Mouse (Mus musculus): ENCODE results near the gene Rtbdn.

Rtbdn gene

DNA sequence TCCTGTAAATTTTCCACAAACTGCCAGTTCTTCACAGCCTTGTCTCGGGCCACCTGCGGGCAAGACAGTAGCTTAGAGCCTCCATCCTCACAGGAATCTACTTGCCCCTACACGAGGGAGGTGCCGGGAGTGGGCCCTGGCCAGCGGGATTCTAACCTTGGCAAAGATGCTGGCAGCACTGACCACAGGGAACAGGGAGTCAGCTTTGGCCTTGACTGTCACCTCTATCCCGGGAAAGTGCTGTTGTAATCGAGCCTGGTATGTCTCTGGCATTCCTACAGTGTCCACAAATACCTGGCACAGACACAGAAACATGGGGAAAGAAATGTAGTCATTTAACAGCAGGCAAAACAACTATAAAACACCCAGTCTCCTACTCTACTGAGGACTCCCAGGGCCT is 13.0 kb downstream of the Rtbdn start:
- DNase-seq (ENCODE audit: low read depth, low spot score): no peak

GRCm38 (mm10) chr8:84963952-84964351 is 17.2 kb downstream of the Rtbdn start:
- no peak for DNase-seq (ENCODE audit: low read depth, low spot score)

GRCm38 (mm10) chr8:84965731-84966291 is 19.0 kb downstream of the Rtbdn start:
- DNase-seq (ENCODE audit: low read depth, low spot score): peak; percentile 97

GRCm38 (mm10) chr8:84966603-84967002 is 19.8 kb downstream of the Rtbdn start:
- DNase-seq (ENCODE audit: low read depth, low spot score): no peak

DNA sequence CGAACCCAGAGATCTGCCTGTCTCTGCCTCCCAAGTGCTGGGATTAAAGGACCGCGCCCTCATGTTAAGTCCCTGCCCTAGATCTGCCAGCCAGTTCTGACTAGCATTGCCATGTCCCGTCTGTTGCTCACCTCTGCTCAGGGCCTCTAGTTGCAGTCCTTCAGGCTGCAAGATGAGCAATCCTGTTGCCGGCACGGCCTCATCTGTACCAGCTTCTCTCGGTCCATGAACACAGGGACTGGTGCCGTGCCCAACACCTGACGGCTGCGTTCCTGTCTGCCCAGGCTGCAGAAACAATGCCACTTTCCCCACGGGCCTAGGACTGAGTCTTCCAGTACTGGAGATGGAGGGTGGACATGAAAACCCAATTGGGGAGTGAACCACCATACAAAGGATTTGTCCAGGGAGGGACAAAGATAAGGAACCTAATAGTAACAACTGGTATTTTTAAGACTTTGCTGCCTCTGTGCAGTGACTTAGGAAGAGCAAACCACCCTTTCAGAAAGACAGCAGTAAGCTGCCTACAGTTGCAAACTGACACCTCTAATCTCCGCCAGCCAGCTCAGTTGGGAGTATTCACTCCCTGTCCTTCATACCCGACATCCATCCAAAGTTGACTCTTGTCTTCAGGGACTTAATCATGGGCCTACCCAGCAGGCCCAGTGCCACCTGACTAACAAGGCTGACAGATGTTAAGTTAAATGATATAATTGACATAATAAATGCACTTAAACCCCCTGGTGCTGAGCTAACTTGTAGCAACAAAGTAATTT is 20.9 kb downstream of the Rtbdn start:
- no peak for DNase-seq (ENCODE audit: low read depth, low spot score)

DNA sequence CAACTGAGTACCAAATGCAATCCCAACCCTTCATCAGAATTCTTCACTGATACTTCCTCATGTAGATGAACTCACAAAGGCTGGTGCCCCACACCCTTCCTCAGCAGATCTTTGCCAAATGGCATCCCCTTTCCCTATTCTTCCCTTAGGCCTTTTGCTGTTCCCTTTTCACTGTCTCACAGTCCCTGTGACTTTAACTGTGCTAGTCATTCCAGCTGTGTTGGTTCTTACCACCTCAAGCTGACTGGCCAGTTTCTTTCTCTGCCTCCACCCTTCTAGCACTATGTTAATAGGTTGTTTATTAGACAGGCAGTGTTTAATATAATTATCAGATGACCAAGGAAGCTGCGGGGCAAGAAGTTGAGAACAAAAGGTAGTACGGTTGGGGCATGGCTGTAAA is 21.9 kb downstream of the Rtbdn start:
- DNase-seq (ENCODE audit: low read depth, low spot score): no peak

DNA sequence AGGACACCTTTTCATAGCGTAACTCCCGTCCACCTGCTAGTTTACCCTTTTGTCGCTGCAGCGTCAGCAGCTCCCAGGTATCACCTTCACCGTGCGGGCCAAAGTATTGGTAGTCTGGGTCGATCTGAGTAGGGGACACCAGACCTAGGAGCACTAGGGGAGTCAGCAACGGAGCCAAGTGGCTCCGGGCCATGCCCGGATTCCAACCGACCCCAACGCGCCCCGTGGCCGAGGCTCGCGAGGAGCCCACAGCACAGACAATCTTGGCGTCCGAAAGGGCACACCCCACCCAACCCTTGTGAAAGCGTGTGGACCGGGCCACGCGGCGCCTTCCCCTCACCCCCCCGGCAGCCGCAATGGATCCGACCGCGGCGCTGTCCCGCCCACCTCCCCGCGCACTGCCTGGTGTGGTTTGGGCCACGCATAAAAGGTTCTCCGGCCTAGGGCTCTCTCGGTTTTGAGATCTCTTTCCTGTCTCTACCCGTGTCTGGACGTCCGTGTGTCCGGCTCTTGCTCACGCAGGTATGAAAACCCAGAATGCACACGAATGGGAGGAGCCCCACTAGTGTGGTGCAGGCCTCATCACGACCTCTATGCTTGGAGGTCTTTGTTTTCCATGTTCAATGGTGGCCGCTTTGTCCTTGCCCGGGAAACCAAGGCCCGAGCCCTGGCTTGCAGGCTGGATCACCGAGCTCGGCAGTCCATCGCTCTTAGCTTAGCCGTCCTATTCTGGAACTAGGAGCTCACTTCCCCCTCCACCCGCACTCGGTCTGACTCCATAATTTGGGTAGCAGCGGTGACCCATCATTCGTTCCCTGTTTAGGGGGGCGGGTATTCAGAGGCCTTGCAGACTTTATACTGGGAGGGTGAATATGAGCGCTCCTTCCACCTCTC is 22.7 kb downstream of the Rtbdn start, which contains the start of the genes Gm49661, Prdx2 and Rnaseh2a:
Gene Gm49661 (minus strand): TSS at position 193 of the 894 bp plus-strand sequence.
Gene Prdx2 (plus strand): TSS at position 347 of the 894 bp plus-strand sequence.
Gene Rnaseh2a (minus strand): TSS at position 527 of the 894 bp plus-strand sequence.
- no peak for DNase-seq (ENCODE audit: low read depth, low spot score)

DNA sequence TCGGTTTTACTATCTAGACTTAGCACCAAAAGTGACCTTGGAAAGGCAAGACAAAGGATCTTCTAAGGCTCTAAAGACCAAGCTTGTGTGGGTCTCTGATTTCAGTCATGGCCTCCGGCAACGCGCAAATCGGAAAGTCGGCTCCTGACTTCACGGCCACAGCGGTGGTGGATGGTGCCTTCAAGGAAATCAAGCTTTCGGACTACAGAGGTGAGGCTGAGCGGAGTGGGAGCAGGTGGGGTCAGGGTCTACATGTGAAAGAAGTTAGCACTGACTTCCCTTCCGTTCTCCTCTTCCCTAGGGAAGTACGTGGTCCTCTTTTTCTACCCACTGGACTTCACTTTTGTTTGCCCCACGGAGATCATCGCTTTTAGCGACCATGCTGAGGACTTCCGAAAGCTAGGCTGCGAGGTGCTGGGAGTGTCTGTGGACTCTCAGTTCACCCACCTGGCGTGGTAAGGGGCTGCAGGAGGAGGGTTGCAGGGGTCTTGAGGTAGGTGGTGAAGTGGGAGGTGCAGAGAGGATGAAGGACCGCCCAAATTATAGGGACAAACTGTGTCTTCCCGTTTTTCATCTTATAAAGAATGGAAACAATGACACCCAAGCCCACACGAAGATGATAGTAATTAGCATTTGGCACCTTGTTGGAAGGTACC is 23.5 kb downstream of the Rtbdn start:
- DNase-seq (ENCODE audit: low read depth, low spot score): no peak

DNA sequence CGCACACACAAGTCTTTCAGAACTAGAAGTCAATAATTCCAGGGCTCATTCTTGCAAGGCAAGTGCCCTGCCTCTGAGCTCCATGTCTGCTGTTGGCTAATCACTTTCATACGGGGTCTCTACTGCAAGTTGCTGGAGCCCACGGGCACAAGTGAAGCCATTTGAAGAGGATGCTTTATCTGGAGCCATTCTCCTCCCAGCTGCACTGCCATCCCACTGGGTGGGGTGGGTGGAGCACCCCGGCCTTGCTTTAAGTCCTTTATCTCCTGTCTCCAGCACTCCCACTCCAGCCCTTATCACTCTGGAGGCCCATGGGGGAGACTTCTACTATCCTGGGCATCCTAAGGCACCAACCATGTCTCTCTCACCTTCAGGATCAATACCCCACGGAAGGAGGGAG is 24.1 kb downstream of the Rtbdn start:
- DNase-seq (ENCODE audit: low read depth, low spot score): no peak

DNA sequence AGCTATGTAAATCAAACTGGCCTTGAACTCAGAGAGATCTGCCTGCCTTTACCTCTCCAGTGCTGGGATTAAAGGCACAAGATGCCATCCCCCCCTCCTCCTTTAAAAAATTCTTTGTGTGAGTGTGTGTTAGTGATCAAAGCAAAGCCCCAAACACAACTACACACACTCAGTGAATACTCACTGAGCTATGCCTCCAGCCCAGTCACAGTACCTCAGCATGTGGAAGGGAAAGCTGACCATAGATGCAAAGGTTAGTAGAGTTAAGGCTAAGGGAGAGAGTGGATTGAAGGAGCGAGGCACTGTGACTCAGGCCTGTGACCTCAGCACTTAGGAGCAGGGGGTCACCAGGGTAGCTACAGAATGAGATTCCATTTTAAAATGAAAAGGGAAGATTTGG is 26.3 kb downstream of the Rtbdn start:
- no peak for DNase-seq (ENCODE audit: low read depth, low spot score)

GRCm38 (mm10) chr8:84973803-84974542 is 27.2 kb downstream of the Rtbdn start:
- DNase-seq (ENCODE audit: low read depth, low spot score): no peak

GRCm38 (mm10) chr8:84974543-84975142 is 27.9 kb downstream of the Rtbdn start:
- no peak for DNase-seq (ENCODE audit: low read depth, low spot score)

DNA sequence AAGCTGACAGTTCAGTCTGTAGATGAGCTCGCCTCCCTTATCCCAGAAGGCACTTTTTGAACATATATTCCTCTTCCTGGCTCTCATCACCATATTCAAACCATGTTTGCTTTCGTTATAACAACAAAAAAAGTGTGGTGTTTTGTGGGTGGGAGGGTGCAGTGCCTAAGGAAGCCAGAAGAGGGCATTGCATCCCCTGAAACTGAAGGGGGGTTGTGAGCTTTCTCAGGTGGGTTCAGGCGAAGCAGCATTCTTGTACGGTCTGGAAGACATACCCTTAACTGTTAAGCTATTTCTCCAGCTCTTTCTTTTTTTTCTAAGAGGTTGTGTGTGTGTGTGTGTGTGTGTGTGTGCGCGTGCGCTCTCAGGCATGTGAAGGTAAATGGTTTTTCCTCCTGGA is 28.6 kb downstream of the Rtbdn start:
- no peak for DNase-seq (ENCODE audit: low read depth, low spot score)

- peak; percentile 96 for DNase-seq (ENCODE audit: low read depth, low spot score)
These were observed 29.4 kb downstream of the Rtbdn start for GRCm38 (mm10) chr8:84976031-84976762.

- DNase-seq (ENCODE audit: low read depth, low spot score): no peak
These were observed 30.1 kb downstream of the Rtbdn start for GRCm38 (mm10) chr8:84976763-84977434.

- DNase-seq (ENCODE audit: low read depth, low spot score): no peak
These were observed 30.9 kb downstream of the Rtbdn start for GRCm38 (mm10) chr8:84977435-84978247.

- DNase-seq (ENCODE audit: low read depth, low spot score): peak; percentile 99
These were observed 31.6 kb downstream of the Rtbdn start, which contains the start of gene Junb for GRCm38 (mm10) chr8:84978248-84978940. Junb (minus strand) TSS chr8:84978718.
